Mouse (Mus musculus): ENCODE measurements around the gene Prn. TPM values are rescaled to one million over a fixed set of nuclear protein-coding genes. Genes with fewer than 3 reads are reported as not detected.

Prn gene
- polyA plus RNA-seq, 1 experiment from 2014 or later, result not detected

DNA sequence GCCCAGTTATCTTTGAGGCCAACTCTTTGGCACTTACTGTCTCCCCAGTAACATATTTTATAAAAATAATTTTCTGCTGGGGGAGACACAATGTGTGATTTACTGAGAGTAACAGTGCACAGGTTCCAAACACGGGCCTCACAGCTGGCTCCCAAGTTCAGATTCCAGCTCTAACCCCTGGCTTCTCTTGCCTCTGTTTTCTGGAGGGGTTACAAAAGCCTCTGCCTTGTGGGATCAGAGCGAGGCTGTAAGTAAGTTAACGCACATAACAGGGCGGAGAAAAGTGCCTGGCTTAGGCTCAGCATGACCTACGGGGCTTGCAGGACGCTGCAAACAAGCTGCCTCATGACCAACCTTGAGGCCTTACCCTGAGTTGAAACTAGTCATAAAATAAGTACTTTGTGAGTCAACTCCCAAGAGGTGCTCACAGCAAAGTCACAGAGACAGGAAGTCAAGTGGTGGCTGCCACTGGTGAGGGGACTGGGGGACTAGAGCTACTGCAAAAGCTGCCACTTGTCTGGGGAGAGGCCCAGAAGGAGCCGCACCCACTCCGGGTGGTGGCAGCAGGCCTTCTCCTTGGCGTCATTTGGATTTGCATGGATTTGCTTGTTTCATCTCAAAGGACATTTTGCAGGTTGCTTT is 94.9 kb downstream of the Prn start:
- Histone ChIP-seq H3K4me2 (replicated peaks) (no peak overlapping the region), H3K27ac (replicated peaks) (no peak overlapping the region), H3K36me3 (peaks cover 82% of the 10 kb centered on the region), H3K27me3 (no peaks in the 10 kb centered on the region), H3K4me1 (no peaks in the 10 kb centered on the region), H3K4me3 (no peak overlapping the region), H3K9ac (replicated peaks) (no peak overlapping the region), H3K9me3 (no peaks in the 10 kb centered on the region)
- no peak for ATAC-seq (ENCODE audit: low FRiP score, low read depth)
- WGBS, result 84% methylated on average over 9 of the region's 9 CpGs

DNA sequence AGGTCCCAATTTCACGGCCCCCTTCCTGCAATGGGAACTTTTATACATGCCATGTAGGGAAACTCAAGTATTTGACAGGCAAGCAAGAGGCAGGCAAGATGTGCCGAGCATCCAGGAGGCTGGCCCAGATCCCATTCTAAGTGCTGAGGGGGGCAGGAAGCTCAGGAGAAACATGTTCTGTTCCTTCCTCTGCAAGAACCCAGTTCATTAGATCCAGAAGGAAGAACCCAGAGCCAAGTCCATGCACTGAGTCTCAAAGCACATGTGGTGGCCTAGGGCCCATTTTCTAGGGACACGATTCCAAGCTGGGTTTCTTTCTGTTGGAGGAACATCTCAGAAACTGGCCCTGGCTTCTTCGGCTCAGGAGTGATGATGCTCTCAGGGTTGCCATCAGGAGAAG is 95.7 kb downstream of the Prn start:
- H3K4me1 ChIP-seq, result no peaks in the 10 kb centered on the region
- 92% methylated on average over 4 of the region's 4 CpGs for WGBS
- no peak for ATAC-seq (ENCODE audit: low FRiP score, low read depth)

More for the DNA sequence above, 95.7 kb downstream of the Prn start:
- H3K36me3 ChIP-seq, result peaks cover 83% of the 10 kb centered on the region
- no peaks in the 10 kb centered on the region for H3K27me3 ChIP-seq
- H3K27ac ChIP-seq (replicated peaks), result no peak overlapping the region
- H3K4me2 ChIP-seq (replicated peaks), result no peak overlapping the region
- H3K9me3 ChIP-seq, result no peaks in the 10 kb centered on the region
- H3K4me3 ChIP-seq, result no peak overlapping the region
- no peak overlapping the region for H3K9ac ChIP-seq (replicated peaks)

Other genes with a start within 250 kb of the Prn start
- gene Erv3, start 50.2 kb upstream of the Prn start, polyA plus RNA-seq (2016; fragmentation: Nextera tagmentation; extraction: Ambion mirVana), result not detected in 2 replicates
- gene Prnp, start within 50 bp of the Prn start, polyA plus RNA-seq (2016; fragmentation: Nextera tagmentation; extraction: Ambion mirVana), result 58.9 and 60.1 TPM in 2 replicates
- gene Prnd, start 40.9 kb downstream of the Prn start, polyA plus RNA-seq (2016; fragmentation: Nextera tagmentation; extraction: Ambion mirVana), result 7.4 and 8.1 TPM in 2 replicates
- 35.2 and 36.6 TPM in 2 replicates for gene Rassf2, start 120.3 kb downstream of the Prn start, polyA plus RNA-seq (2016; fragmentation: Nextera tagmentation; extraction: Ambion mirVana)
- 17.5 and 18.5 TPM in 2 replicates for gene Slc23a2, start 235.2 kb downstream of the Prn start, polyA plus RNA-seq (2016; fragmentation: Nextera tagmentation; extraction: Ambion mirVana)